Mouse (Mus musculus) forebrain, postnatal 0 days (tissue): ENCODE measurements around the gene Gpr132. TPM values are rescaled to one million over a fixed set of nuclear protein-coding genes. Genes with fewer than 3 reads are reported as not detected.

Source experiments
- ATAC-seq: fragments of 200-750 bp; cut with Nextera tagmentation; 2 replicates; pipeline ENCODE4 v1.8.0; 2017; ENCODE audit warnings: mild to moderate bottlenecking, moderate library complexity
- DNase-seq: peaks from one replicate; pipeline ENCODE4 v3.0.0-alpha.2; 2015
- H3K27ac ChIP-seq: fragments of 300-500 bp; sonication (generic); 2 replicates; pipeline ENCODE4 v1.5.1; 2014; ENCODE audit warnings: low read depth, mild to moderate bottlenecking, antibody characterized with exemption, low read length, moderate library complexity, mixed read lengths
- H3K27me3 ChIP-seq: fragments of 300-500 bp; sonication (generic); 2 replicates; pipeline ENCODE4 v1.6.1; 2014; ENCODE audit warnings: mild to moderate bottlenecking, low read length, mixed read lengths; ENCODE audit not compliant: insufficient read depth
- H3K36me3 ChIP-seq: fragments of 300-500 bp; sonication (generic); 2 replicates; pipeline ENCODE4 v1.6.1; 2014; ENCODE audit warnings: mild to moderate bottlenecking, moderate library complexity; ENCODE audit not compliant: insufficient read depth
- H3K4me1 ChIP-seq: fragments of 300-500 bp; sonication (generic); 2 replicates; pipeline ENCODE4 v1.6.1; 2014; ENCODE audit warnings: antibody characterized with exemption; ENCODE audit not compliant: insufficient read depth
- H3K4me2 ChIP-seq: fragments of 300-500 bp; sonication (generic); 2 replicates; pipeline ENCODE4 v1.6.1; 2014; ENCODE audit warnings: low read depth, mild to moderate bottlenecking, moderate library complexity
- H3K4me3 ChIP-seq: fragments of 300-500 bp; sonication (generic); 2 replicates; pipeline ENCODE4 v1.5.1; 2014; ENCODE audit warnings: low read depth, low read length, mixed read lengths
- H3K9ac ChIP-seq: fragments of 300-500 bp; sonication (generic); 2 replicates; pipeline ENCODE4 v1.6.1; 2014; ENCODE audit warnings: mild to moderate bottlenecking
- H3K9me3 ChIP-seq: fragments of 300-500 bp; sonication (generic); 2 replicates; pipeline ENCODE4 v1.6.1; 2016; ENCODE audit warnings: low read length
- CTCF ChIP-seq: sonication (generic); IDR thresholded peaks from 2 replicates; pipeline ENCODE4 v1.5.1; 2016; ENCODE audit warnings: antibody characterized with exemption, control low read depth, low read depth
- WGBS: fragments of 180-500 bp; shearing (Covaris S2); extraction: QIAGEN DNeasy Blood & Tissue Kit; methylation state at CpG from one replicate; pipeline ENCODE4 v1.1.7; 2014; 5-methylcytosine and 5-hydroxymethylcytosine counted together
- polyA plus RNA-seq: library from polyadenylated mRNA; unstranded; fragments of >200 nt; fragmentation: Nextera tagmentation; extraction: Ambion mirVana; gene quantifications from 2 replicates; pipeline ENCODE4 v1.2.1, GENCODE M21; 2015
- total RNA-seq: library from RNA; depleted of rRNA; stranded (reverse); fragments of >200 nt; gene quantifications from 2 replicates; pipeline ENCODE4 v1.2.3, GENCODE M21; 2014

Gpr132 gene
- total and polyA plus RNA-seq, 2 experiments from 2014 or later, result 0.10 TPM; not detected in 1

GRCm38 (mm10) chr12:112872991-112873390 lies 5.0 kb upstream of the Gpr132 start:
- no peak for TF ChIP-seq CTCF
- H3K4me2 ChIP-seq, result no peak overlapping the region
- WGBS, result 85% methylated on average over 10 of the region's 10 CpGs
- DNase-seq (no peak), ATAC-seq (no peak)
- H3K36me3 ChIP-seq, result no peaks in the 10 kb centered on the region
- H3K27ac ChIP-seq, result no peak overlapping the region
- no peak overlapping the region for H3K4me3 ChIP-seq
- no peak overlapping the region for H3K9ac ChIP-seq
- H3K9me3 ChIP-seq, result no peaks in the 10 kb centered on the region
- H3K27me3 ChIP-seq, result peaks cover 49% of the 10 kb centered on the region
- H3K4me1 ChIP-seq, result 0 out of 2 replicates have a peak, but pooled peaks cover 3% of the 10 kb centered on the region

GRCm38 (mm10) chr12:112871272-112871671 lies 3.2 kb upstream of the Gpr132 start:
- Histone ChIP-seq H3K9me3 (no peaks in the 10 kb centered on the region), H3K4me3 (no peak overlapping the region), H3K27ac (no peak overlapping the region), H3K4me1 (0 out of 2 replicates have a peak, but pooled peaks cover 3% of the 10 kb centered on the region), H3K4me2 (no peak overlapping the region), H3K27me3 (peaks cover 34% of the 10 kb centered on the region), H3K9ac (no peak overlapping the region), H3K36me3 (no peaks in the 10 kb centered on the region)
- no peak for DNase-seq
- TF ChIP-seq CTCF, result no peak
- WGBS, result 81% methylated on average over 2 of the region's 2 CpGs
- ATAC-seq, result no peak

DNA sequence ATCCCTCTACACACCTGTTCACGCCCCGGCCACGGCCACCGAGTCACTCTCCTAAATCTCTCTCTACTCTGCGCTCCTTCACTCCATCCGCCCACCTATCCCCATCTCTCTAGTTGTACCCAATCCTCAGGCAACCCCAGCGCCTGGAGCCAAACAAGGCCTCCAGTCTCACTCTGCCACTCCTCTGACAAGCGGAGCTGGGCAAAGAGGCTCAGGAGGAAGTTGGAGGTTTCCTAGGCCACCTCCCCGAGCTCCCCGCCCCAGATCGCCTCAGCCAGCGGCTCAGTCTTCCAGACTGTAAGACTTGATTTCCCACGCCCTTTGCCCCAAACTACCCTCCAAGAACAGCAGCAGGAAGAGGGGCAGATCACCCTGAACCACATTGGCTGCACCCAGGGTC lies 2.7 kb upstream of the Gpr132 start:
- Histone ChIP-seq H3K9me3 (no peaks in the 10 kb centered on the region), H3K36me3 (no peaks in the 10 kb centered on the region), H3K4me3 (no peak overlapping the region), H3K4me2 (no peak overlapping the region), H3K9ac (no peak overlapping the region), H3K4me1 (0 out of 2 replicates have a peak, but pooled peaks cover 3% of the 10 kb centered on the region), H3K27ac (no peak overlapping the region), H3K27me3 (peaks cover 29% of the 10 kb centered on the region)
- no peak for ATAC-seq
- no peak for TF ChIP-seq CTCF
- no peak for DNase-seq
- 55% methylated on average over 13 of the region's 13 CpGs for WGBS

DNA sequence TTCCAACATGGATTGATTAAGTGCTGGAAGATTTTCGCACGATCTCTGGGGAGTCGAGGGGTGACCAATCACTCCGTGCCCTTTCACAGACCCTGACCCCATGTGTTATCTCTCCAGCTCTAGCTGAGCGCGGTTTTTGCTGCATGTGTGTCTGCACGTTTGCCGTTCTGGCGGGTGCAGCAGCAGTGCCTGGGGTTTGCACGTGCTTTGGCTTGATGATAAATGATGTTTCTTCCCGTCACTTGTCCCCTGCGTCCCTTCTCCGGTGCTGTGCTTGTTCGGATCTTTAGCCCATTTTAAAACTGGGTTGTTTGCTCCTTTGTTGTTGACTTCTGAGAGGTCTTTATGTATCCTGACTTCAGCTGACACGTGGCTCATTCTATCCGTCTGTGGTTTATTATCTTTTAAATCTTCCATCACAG lies 1.8 kb upstream of the Gpr132 start:
- H3K9me3 ChIP-seq, result no peaks in the 10 kb centered on the region
- DNase-seq (no peak), ATAC-seq (0 out of 2 replicates have a peak, but pooled peaks have one; percentile 23)
- H3K9ac ChIP-seq, result no peak overlapping the region
- 34% methylated on average over 16 of the region's 16 CpGs for WGBS
- H3K4me1 ChIP-seq, result 0 out of 2 replicates have a peak, but pooled peaks cover 3% of the 10 kb centered on the region
- H3K36me3 ChIP-seq, result no peaks in the 10 kb centered on the region
- no peak overlapping the region for H3K27ac ChIP-seq
- no peak overlapping the region for H3K4me3 ChIP-seq
- no peak overlapping the region for H3K4me2 ChIP-seq
- no peak for TF ChIP-seq CTCF
- H3K27me3 ChIP-seq, result peaks cover 19% of the 10 kb centered on the region

DNA sequence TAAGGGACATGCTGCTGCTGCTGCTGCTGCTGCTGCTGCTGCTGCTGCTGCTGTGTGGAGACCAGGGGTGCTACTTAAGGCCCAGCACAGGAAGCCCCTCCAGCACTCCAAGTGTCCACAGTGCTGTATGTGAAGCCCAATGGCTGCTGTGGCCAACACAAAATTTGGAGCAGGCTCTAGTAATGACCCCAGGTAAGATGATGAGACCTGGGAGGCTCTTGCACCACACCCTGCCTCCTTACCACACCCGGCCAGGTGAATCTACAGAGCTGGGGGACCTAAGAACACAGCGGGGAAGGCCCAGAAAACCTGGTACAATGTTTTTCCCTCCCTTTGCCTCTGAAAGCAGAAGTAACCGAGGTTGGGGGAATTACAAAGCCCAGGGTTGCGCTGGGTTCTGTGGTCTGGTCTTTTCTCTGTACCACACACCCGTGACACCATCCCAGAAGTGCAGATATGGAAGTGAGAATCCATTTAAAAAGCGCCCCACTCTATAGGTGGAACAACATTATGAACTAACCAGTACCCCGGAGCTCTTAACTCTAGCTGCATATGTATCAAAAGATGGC lies 838 bp downstream of the Gpr132 start:
- Histone ChIP-seq H3K4me3 (no peak overlapping the region), H3K27ac (no peak overlapping the region), H3K4me2 (no peak overlapping the region), H3K27me3 (no peaks in the 10 kb centered on the region; the same call in 1 of the 2 replicates), H3K4me1 (no peaks in the 10 kb centered on the region), H3K9ac (no peak overlapping the region), H3K36me3 (no peaks in the 10 kb centered on the region), H3K9me3 (no peaks in the 10 kb centered on the region)
- no peak for ATAC-seq
- no peak for TF ChIP-seq CTCF
- no peak for DNase-seq
- WGBS, result 84% methylated on average over 7 of the region's 7 CpGs

DNA sequence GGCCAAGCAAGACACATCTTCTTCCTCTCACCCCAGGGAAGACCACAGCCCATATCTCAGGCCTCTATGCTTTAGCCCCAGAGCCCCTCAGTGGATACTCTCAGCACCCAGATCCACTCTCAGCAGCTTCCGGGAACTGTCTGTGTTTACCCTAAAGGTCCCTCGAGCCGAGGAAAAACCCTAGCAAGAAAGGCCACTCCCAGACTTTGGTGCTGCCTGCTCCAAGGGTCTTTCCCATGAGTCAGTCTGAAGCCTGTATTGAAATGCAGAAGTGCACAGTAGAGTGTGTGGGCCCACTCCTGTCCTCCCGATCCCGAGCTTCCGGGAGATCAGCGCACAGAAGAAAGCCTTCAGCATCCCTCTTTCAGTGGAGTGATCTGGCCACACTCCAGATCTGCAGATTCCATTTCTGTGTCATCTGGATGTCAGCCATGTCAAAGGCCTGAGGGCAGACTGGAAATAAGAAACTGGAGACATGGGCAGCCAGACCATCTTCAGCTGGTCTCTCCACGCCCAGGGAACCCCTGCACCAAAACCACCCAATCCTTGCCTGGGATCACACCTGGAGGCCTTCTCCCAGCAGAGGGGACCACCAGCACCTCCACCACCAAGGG lies 1.5 kb downstream of the Gpr132 start:
- no peak for TF ChIP-seq CTCF

DNA sequence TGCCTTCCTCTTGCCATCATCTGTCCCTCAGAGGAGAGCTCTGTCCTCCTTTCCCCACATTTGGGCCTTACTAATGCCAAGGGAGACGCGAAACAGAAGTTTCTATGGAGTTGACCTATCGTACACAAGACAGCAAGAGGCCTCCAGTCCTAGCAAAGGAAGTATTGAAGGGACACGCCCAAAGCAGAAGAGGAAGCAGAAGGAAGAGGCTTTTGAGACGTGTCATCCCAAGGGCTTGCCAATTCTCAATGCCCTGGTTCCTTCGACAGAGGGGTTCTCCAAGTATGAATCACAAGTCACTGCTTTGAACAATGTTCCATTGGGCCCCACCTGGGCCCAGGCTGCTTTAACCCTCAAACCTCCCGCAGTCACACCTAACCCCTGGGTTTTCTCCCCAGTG lies 3.2 kb downstream of the Gpr132 start:
- Histone ChIP-seq H3K4me3 (no peak overlapping the region), H3K4me1 (no peaks in the 10 kb centered on the region), H3K27ac (no peak overlapping the region), H3K27me3 (no peaks in the 10 kb centered on the region), H3K9me3 (no peaks in the 10 kb centered on the region), H3K36me3 (no peaks in the 10 kb centered on the region), H3K4me2 (no peak overlapping the region), H3K9ac (no peak overlapping the region)
- DNase-seq, result no peak
- no peak for TF ChIP-seq CTCF
- WGBS, result 89% methylated on average over 7 of the region's 7 CpGs
- ATAC-seq, result no peak

More for the DNA sequence above, 1.5 kb downstream of the Gpr132 start:
- ATAC-seq (no peak), DNase-seq (no peak)
- H3K4me1 ChIP-seq, result no peaks in the 10 kb centered on the region
- H3K4me3 ChIP-seq, result no peak overlapping the region
- no peak overlapping the region for H3K4me2 ChIP-seq
- H3K9me3 ChIP-seq, result no peaks in the 10 kb centered on the region
- H3K27me3 ChIP-seq, result no peaks in the 10 kb centered on the region; the same call in 1 of the 2 replicates
- 68% methylated on average over 8 of the region's 8 CpGs for WGBS
- H3K9ac ChIP-seq, result no peak overlapping the region
- no peaks in the 10 kb centered on the region for H3K36me3 ChIP-seq
- no peak overlapping the region for H3K27ac ChIP-seq
